Mouse (Mus musculus): Measurements from ENCODE around the gene Tectb.
"Not testable (repeated sequence)": the region's sequence is repeated elsewhere in the genome, so short reads cannot be mapped to it uniquely, and the experiment has no call there.

Gene Tectb

DNA sequence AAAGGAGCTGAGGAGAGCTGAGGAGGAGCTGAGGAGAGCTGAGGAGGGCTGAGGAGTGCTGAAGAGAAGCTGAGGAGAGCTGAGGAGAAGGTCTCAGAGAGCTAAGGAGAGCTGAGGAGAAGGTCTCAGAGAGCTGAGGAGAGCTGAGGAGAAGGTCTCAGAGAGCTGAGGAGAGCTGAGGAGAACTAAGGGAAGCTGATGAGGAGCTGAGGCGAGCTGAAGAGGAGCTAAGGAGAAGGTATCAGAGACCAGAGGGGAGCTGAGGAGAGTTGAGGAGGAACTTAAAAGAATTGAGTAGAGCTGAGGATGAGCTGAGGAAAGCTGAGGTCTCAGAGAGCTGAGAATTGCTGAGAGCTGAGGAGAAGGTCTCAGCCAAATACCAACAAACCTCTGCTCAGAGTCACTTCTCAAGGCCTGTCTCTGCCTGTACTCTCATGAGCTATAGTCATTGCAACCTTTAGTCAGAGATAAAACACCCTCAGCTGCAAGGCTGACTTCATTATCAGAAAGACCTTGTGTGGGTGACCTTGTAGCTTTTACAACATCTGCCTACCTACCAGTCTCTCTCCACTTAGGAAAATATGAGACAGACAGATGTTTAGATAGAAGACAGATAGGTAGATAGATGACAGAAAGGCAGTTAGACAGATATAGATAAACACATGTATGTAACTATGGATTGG lies 15.2 kb upstream of the Tectb start:
- DNase-seq (ENCODE audit: low spot score in 2 of 2), result no peak

DNA sequence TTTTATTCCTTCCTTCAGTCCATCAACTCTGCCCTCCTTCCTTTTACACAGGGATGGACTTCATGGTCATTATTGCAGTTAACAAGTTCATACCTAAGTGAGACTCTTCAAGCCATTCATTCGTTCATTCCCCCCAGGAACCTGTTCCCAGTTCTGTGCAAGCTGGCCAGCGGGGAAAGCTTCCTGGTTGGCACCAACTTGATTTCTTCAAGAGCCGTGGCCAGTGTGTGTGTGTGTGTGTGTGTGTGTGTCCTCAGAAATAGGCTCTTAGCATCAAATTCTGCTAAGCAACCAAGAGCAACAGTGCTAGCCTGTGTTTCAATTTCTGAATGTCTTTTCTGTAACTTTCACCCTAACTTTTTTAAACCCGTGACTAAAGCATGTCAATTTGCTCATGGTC lies 14.6 kb upstream of the Tectb start:
- DNase-seq (ENCODE audit: low spot score in 2 of 2), result no peak

DNA sequence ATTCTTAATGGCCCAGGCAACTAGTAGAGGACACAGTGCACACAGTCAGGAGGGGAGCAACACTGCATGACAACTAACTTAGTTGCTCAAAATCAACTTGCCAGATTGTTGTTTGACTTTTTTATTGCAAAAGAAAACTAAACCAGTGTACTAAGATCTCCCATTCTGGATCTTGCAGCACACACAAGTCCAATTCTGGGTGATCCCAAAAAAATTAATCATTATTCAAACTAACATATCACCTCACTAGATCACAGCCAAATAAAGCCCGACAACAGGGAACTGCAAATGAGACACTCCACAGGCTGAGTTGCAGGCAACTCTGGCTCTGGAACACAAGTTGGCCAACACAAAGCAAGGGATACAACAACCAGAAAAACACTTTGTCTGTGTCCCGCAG lies 13.8 kb upstream of the Tectb start:
- DNase-seq (ENCODE audit: low spot score in 2 of 2), result no peak

DNA sequence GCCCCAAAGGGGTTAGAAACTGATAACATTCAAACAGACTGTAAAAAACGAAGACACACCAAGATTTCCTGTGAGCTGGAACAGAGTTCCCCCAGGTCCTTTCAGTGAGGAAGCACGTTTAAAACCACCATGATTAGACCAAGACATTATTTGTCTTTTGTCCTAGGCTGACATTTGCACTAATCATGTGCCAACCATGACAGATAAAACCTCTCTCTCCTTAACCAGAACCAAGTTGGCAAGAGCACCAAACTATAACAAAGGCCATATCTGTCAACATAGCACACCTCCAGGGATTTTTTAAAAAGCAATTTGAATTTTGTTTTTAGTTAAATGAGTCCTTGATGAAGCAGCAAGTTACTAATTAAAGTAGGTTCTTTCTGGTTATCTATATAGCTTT lies 12.8 kb upstream of the Tectb start:
- DNase-seq (ENCODE audit: low spot score in 2 of 2), result no peak

DNA sequence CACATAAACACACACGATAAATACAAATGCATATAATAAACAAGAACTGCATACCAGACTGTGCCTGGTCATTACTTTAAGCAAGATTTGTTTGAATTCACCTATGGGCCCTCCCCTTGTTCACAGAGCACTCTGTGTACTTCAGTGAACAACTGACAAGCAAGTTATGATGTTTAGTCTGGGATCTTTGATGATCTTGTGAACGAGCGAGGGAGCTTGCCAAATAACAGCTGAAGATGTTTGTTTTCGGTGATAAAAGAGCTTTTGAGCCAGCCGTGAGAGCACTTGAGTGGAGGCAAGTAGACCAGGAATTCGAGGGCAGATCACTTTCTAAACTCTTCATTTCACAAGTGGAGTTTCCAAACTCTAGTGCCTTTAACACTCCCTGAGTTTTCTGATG lies 12.2 kb upstream of the Tectb start:
- DNase-seq (ENCODE audit: low spot score in 2 of 2), result no peak

DNA sequence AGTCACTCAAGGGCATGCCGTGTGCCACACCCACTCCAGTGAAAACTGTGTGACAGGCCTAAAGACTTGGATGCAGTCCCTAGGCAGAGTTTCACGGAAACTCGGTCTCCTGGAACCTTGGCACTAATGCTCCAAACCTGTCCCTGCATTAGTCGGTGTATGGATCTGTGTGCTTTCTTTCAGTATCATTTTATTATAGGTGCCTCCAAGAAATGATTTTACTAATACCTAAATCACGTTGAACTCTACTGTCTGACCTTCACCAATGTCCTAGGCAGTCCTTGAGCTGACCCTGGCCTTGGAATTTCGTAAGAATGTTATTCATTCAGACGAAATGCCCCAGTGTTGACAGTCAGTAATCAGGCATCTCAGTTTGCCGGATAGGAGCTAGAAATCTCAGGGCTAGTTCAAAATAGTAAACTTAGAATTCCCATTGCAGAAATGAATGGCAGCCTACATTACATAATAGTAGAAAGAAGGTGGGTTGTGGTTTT lies 11.2 kb upstream of the Tectb start:
- not testable (repeated sequence) for DNase-seq (ENCODE audit: low spot score in 2 of 2)

DNA sequence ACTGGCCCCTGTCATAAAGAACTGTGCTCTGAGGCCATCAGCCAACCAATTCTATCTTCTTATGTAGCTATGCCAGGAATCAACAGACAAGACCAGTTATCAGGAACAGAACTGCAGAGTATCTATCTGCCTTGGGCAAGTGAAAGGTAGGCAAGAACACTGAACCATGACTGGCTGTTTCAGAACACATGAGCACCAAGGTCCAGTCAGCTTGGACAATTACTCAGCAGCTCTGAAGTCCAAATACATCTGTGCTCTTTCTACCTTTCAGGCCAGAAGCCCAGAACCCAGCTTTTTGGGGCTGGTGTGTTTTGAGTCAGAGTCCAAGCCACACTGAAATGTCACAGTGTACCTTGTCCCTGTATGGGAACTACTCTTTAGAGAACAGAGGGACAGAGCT lies 10.1 kb upstream of the Tectb start:
- DNase-seq (ENCODE audit: low spot score in 2 of 2), result no peak

DNA sequence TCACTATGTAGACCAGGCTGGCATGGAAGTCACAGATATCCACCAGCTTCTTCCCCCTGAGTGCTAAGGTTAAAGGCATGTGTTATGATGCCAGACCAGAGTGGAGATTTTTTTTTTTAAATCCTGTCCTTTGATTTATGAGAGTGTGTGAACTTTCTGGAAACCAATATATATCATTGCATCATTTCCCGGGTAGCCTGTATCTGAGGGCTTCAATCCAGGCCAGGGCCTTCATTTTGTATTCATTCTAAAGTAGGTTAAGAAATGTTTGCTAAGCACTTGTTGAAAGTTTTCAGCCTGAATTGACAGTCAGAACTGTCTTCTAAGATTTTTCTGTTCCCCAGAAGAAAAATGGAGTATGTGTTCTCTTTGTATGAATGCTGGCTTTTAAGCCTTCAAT lies 8.9 kb upstream of the Tectb start:
- no peak for DNase-seq (ENCODE audit: low spot score in 2 of 2)

DNA sequence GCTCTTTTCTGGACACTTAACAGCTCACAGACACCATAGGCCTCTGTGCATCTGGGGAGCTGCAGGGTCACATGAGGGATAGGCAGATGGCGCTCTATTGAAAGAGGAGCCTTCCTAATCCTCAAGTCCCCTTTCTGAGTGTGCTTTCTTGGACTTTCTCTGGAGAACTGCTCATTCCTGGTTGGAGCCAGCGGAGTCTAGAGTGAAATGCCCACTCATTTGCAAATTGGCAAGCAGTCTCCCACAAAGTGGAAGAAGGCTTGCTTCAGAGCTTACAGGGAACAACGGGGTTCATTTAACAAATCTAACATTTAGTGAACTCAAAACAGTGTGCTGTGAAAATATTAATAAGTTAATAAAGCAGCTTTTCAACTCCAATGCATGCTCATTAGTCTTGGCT lies 3.4 kb upstream of the Tectb start:
- DNase-seq (ENCODE audit: low spot score in 2 of 2), result no peak

DNA sequence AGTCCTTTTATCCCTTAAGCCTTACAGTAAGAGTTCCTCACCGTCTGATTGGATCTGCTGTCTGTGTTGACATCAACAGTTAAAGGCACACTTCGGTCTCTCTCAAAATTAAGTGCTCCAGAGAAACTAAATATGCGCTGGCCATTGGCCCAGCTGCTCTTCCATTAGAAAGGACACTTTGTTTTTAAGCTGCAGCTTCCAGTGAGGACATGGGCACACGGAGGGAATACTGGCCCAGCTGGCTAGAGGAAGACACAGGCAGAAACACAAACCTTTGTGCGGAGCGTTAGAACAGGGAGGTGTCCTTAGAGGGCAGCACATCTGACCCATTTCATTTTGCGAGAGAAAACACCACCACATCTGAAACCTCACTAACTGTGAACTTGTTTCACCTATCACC lies 3.9 kb downstream of the Tectb start:
- DNase-seq (ENCODE audit: low spot score in 2 of 2), result no peak

DNA sequence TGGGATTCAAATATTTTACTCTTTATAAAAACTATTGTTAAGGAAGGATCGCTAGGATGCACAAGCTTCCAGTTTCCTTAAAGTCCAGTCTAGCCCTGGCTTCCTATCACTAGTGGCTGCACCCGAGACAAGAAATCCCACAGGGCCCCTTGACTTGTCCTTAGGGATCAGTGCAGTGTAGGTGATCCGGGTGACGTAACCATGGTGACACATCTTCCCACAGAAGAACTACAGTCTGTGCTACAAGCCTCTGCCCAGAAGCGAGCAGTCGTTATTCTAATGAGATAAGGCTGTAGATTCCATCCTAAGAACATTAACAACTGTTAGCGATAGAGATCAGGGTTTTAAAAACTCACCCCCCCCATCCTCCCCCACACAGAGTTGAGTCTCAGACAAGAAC lies 4.5 kb downstream of the Tectb start:
- DNase-seq (ENCODE audit: low spot score in 2 of 2), result no peak

DNA sequence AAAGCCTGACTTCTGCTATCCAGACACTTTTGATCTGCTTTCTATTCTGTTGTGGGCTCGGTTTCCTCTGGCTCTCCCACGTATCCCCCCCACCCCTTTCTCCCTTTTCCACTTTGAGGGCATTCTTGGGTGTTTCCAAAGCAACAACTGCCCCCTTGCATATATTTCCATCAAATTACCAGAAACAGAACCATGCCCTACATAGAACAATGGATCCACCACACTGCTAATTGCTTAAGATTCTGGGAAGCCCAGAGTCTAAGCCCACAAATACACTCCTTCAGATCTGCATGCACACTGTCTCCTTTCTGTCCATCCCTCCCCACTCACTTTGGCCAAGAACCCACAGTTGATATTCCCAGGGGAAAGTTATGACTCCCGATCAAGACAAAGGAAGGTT lies 5.1 kb downstream of the Tectb start:
- DNase-seq (ENCODE audit: low spot score in 2 of 2), result no peak

DNA sequence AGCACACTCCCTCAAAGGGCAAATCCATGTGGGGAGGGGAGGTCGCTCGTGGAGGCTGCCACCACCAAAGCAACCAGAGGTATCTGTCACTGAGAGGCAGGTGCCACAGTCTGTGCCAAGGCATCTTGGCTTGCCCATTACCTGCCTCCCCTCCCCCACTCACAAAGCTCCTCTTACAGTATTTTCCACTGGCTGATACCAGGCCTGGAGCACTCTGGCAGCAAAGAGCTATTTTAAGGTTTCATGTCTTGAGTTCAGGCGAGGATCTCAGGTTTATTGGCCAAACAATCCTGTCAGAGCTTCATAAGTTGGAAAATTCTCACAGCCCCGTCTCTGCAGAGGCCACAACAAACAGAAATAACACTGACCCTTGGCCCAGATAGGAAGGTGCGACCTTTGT lies 9.5 kb downstream of the Tectb start:
- DNase-seq (ENCODE audit: low spot score in 2 of 2), result no peak

DNA sequence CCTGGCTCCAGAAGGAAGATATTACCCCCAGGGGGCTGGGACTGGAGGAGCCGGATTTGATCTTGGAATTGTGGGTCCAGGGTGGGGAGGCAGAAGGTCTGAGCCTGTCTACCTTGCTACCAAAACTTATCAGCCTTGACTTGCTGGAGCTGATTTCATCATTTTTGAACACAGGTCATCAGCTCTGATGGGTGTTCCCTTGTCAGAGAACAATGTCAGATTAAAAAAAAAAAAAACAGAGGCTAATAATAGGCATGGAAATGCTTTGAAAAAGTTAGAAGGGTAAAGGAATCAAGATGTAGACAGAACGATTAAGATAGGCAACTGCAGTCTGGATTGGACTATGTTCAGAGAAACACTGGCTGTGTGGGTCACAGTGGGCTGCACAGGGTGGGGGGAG lies 11.1 kb downstream of the Tectb start:
- no peak for DNase-seq (ENCODE audit: low spot score in 2 of 2)

DNA sequence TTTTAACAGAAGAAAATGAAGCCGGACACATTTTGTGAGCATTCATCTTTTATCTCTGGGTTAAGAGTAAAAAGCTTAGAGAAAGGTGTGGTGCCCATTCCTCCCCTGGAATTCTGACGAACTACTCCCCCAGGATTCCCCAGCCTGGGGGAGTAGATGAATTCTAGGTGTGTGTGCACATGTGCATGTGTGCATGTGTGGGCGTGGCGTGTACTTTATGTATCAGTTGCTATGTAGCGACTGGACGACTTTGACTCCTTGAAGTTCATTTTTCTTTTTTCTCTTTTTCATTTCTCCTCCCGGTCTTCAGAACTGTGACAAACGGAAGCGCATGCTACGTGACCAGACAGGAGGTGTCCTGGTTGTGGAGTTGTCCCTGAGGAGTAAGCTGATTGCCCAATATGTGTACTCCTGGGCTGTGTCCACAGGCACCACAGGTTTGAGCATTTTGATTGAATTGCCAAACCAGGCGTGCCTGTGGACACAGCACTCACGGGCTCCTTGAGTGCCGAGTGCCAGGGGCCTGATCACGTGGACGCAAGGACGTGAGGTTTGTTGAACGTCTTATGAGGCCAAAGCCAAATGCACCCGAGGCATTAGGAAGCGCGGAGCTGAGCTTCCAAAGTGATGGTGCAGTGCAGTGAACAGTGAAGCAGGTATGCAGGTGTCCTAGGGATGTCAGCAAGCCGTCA lies 11.9 kb downstream of the Tectb start:
- DNase-seq (ENCODE audit: low spot score in 2 of 2), result no peak

DNA sequence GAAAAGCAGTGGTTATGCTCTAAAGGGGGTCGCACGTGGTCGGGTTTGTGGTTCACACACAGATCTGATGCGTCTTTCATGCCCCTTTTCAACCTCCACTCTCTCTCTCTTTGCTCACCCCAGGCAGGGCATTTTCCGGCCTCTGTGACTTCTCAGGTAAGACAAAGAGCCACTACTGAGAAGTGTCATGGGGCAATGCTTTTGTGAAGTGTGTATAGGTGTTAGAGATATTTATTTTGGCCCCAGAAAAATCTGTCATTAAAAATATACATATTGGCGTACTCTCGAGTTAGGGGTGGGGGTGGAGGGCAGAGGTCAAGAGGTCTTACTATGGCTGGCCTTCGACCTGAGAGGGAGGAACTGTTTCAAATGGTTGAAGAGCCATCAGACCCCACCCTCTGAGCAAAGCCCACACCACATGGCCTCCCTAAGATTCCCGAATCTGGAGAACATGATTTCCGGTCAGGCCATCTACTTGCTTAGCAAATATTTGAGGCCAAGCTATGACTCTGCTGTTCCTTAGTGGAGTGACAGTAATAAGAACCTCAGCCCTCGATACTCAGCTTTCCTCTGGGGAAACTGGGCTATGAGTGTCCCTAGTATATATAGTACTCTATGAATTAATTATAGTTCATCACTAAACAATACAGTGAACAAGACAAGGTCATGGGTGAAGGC lies 13.3 kb downstream of the Tectb start:
- DNase-seq (ENCODE audit: low spot score in 2 of 2), result no peak

DNA sequence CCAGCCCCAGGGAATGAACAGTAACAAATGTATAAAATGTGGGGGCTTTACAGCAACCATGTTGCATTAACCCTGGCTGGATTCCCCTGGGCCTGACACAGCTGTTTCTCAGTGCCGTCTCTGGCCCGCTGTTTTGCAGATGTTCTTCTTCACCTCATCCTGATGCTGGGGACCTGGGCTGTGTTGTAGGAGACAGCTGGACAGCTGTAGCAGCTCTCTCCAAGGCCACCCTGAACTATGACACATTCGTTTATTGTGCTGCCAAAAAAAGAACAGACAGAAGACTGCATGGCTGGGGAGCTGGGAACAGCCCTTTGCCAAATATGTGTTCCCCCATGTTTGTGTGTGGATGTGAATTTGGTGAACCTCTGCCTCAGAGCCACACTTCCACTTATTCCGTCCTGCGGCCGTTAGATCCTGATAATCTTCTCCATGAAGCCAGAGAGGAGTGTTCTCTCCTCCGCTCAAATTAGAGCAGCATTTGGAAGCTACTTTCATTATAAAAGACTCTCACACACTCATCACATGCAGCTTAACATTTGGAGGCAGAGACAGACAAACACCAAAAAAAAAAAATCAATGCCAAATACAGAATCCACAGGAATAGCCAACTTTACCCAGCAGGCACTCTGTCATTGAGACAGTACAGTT lies 14.1 kb downstream of the Tectb start:
- DNase-seq (ENCODE audit: low spot score in 2 of 2), result no peak

DNA sequence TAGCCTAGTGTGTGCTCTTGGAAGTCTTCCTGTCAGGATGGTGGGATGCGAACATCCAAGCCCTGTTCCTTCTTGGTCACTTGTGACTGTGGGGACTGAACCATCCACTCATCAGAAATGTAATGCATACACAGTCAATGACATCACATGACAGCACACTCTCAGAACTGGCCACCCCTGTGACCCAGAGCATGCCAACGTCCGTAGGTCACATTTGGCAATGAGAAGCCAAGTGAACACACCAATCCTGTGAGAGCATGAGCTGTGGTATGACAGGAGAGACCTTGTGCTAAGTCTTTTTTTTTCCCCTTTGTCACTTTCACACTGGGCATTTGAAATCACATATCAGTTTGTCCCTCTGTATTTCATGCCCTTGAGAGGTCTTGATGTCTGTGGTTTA lies 15.0 kb downstream of the Tectb start:
- no peak for DNase-seq (ENCODE audit: low spot score in 2 of 2)

DNA sequence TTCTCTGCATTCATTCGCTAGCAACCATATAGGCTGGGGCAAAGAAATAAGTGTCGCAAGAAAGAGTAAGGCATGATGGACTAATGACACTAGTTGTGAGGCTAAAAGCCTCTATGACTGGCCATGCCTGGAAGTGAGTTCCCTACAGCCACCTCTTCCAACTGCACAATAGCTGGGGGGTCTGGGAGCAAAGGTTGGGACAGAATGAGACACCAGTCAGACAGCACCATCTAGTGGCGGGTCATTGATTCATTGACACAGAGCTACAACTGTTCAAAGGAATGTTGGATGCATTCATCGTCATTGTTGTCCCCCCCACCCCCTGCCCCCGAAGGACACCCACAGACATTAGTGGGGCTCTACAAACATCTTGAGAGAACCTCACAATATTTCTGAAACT lies 17.8 kb downstream of the Tectb start:
- DNase-seq (ENCODE audit: low spot score in 2 of 2), result peak in 1 of 2 experiments; percentile 52

DNA sequence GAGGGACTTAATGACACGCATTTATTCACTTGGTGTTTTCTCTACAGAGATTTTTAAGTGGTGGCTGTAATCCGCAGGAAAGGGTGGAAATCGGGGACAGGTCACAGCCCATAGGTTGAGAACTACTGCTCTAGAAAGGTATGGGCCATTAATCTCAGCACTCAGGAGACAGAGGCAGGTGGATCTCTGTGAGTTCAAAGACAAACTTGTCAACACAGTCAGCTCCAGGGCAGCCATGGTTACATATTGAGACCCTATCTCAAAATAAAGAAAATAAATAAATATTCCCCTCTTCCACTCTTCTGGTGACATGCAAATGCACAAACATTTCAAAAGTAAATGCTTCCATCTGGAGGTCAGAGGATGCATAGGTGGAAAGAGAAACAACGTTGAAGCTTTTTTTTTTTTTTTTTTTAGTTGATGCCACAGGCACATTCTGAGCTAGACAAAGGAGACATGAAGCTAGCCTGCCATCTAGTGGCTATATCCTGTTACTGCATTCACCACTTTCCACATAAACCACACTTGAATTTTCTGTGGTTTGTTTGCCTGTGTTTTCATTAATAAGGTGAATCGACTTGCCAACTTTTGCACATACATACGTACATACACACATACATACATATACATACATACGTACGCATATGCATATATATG lies 26.1 kb downstream of the Tectb start:
- DNase-seq (ENCODE audit: low spot score in 2 of 2), result peak in 1 of 2 experiments; percentile 42

DNA sequence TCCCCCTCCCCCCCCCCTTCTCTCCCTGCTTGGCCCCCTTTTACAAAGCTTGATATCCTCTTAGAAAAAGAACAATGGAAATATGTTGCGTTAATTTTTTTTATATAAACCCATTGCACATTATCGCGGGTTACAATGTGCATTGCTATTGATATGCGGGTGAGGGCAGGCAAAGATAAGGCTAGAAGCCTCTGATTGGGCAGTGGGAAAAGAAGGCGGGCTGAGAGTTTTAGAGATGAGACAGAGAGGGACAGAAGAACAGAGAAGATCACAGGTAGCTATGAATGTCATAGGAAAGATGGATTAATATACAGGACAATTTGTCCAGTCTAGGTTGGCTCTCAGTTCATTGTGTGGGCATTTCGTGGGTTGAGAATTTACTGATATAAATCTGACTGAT lies 26.7 kb downstream of the Tectb start:
- DNase-seq (ENCODE audit: low spot score in 2 of 2), result no peak

Data from frontal cortex, postnatal 25 days (tissue).